Mouse (Mus musculus) megakaryocyte, adult 5-6 weeks (primary cell): ENCODE measurements around the gene Khnyn. TPM values are rescaled to one million over a fixed set of nuclear protein-coding genes. Genes with fewer than 3 reads are reported as not detected.

ENCODE experiments used
- ATAC-seq: 2 replicates; pipeline ENCODE4 v1.8.0; 2016; ENCODE audit warnings: mild to moderate bottlenecking, inconsistent platforms; ENCODE audit not compliant: poor library complexity, severe bottlenecking
- total RNA-seq, 2 experiments: library from RNA; stranded (forward) in 1 of 2; stranded (reverse) in 1 of 2; fragments of 153-499, 151-499 nt in 1 of 2; fragments of 221-1000, 200-1000 nt in 1 of 2; gene quantifications; 2 replicates each; pipeline versions ENCODE4 v1.2.3 to v1.2.4; 2015 to 2017

The Khnyn gene
- total RNA-seq (2015) (9.4 and 11.8 TPM in 2 replicates), total RNA-seq (2017) (33.7 and 37.6 TPM in 2 replicates)

GRCm38 (mm10) chr14:55884713-55885113 lies at the start of gene Khnyn:
TSS of gene Khnyn (plus strand) at chr14:55884947.
- ATAC-seq = peak; percentile 84

GRCm38 (mm10) chr14:55838312-55838711 lies 46.4 kb upstream of the Khnyn start:
- ATAC-seq = no peak

- ATAC-seq = no peak; the same call in 1 of the 2 replicates
Observed at GRCm38 (mm10) chr14:55838740-55839139, 46.0 kb upstream of the Khnyn start.

GRCm38 (mm10) chr14:55840853-55841366 lies 43.8 kb upstream of the Khnyn start:
- no peak for ATAC-seq

GRCm38 (mm10) chr14:55842794-55843193 lies 42.0 kb upstream of the Khnyn start:
- no peak for ATAC-seq

- no peak for ATAC-seq
Observed at GRCm38 (mm10) chr14:55845506-55846294, 39.0 kb upstream of the Khnyn start.

- no peak for ATAC-seq
Observed at GRCm38 (mm10) chr14:55850885-55851284, 33.9 kb upstream of the Khnyn start.

GRCm38 (mm10) chr14:55852646-55853551 lies 31.8 kb upstream of the Khnyn start:
- ATAC-seq = no peak

GRCm38 (mm10) chr14:55853621-55854285 lies 31.0 kb upstream of the Khnyn start, which contains the start of gene Nynrin:
TSS of gene Nynrin (plus strand) at chr14:55854010.
- peak; percentile 46 for ATAC-seq

- ATAC-seq = peak; percentile 82
Observed at GRCm38 (mm10) chr14:55854406-55855100, 30.2 kb upstream of the Khnyn start.

- ATAC-seq = no peak
Observed at GRCm38 (mm10) chr14:55855101-55855561, 29.6 kb upstream of the Khnyn start.

- no peak for ATAC-seq
Observed at GRCm38 (mm10) chr14:55857588-55857987, 27.2 kb upstream of the Khnyn start.

GRCm38 (mm10) chr14:55862186-55862585 lies 22.6 kb upstream of the Khnyn start:
- ATAC-seq = no peak

- ATAC-seq = no peak
Observed at GRCm38 (mm10) chr14:55862970-55863369, 21.8 kb upstream of the Khnyn start.

- ATAC-seq = peak; percentile 93
Observed at GRCm38 (mm10) chr14:55863773-55864172, 21.0 kb upstream of the Khnyn start.

- ATAC-seq = 0 out of 2 replicates have a peak, but pooled peaks have one; percentile 34
Observed at GRCm38 (mm10) chr14:55866962-55867361, 17.8 kb upstream of the Khnyn start.

- no peak for ATAC-seq
Observed at GRCm38 (mm10) chr14:55868230-55869026, 16.3 kb upstream of the Khnyn start.

GRCm38 (mm10) chr14:55869538-55869937 lies 15.2 kb upstream of the Khnyn start:
- ATAC-seq = no peak

- ATAC-seq = no peak
Observed at GRCm38 (mm10) chr14:55872039-55872438, 12.7 kb upstream of the Khnyn start.
